In the genomic region with DNA sequence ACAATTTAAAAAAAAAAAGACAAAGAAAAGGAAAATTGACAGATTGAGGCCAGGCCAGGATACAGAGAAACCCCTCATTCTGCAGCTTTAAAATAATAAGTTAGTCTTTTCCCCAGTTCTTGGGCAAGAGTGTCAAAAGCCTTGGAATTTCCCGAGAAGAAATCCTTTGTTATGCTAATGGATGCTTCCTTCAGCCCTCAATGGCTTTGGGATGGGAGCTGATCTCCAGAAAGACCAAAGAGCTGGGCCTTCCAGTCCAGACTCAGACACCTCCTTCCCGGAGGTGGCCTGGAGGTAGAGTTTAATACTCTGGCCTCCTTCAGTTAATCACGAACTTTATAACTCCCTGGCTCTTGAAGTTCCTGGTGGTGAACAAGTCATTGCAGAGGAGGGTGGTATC, we compare ENCODE assay signal across 20 mouse cellular contexts. TPM values are rescaled to one million over a fixed set of nuclear protein-coding genes. Genes with fewer than 3 reads are reported as not detected.
DNase-seq lines count a peak whose midpoint lies in the region; ATAC-seq and TF ChIP-seq lines count a peak whose summit lies in the region.
"Had no signal": no experiment of that assay in that cellular context is flagged by ENCODE, and none has a peak within 500 bp of the region (broad histone marks: within the 10 kb centered on the region; RNA-seq: fewer than 3 reads in every experiment).

No protein-coding gene starts in this region.

- DNase-seq in embryonic facial prominence, embryonic 10.5 days (ENCODE audit: low spot score): no peak
- no peak for DNase-seq in layer of hippocampus, adult 2 months (ENCODE audit: low spot score in 2 of 2)
- no peak for DNase-seq in layer of hippocampus, adult 9-11 months
- DNase-seq in ZHBTc4 (ENCODE audit: low read depth, low spot score): peak; percentile 89
- no peak for DNase-seq in ovary, postnatal 10 days (ENCODE audit: low spot score)
- DNase-seq: thymus, postnatal 14 days had no signal

- H3K9me3 ChIP-seq in embryonic facial prominence, embryonic 13.5 days: no peaks in the 10 kb centered on the region
- no peaks in the 10 kb centered on the region for H3K9me3 ChIP-seq in embryonic facial prominence, embryonic 10.5 days
- no peaks in the 10 kb centered on the region for H3K9me3 ChIP-seq in limb, embryonic 15.5 days
- H3K9me3 ChIP-seq: G1E had no signal

- H3K4me3 ChIP-seq in embryonic facial prominence, embryonic 13.5 days: no peak overlapping the region
- H3K4me3 ChIP-seq in embryonic facial prominence, embryonic 10.5 days: no peak overlapping the region
- H3K4me3 ChIP-seq in layer of hippocampus, adult 2 months: no peak overlapping the region
- H3K4me3 ChIP-seq in limb, embryonic 15.5 days: no peak overlapping the region

- H3K27me3 ChIP-seq in embryonic facial prominence, embryonic 13.5 days: no peaks in the 10 kb centered on the region
- H3K27me3 ChIP-seq in embryonic facial prominence, embryonic 10.5 days (replicated peaks; ENCODE audit: low read depth, poor library complexity, severe bottlenecking): 0 out of 2 replicates have a peak, but pooled peaks cover 4% of the 10 kb centered on the region
- H3K27me3 ChIP-seq in limb, embryonic 15.5 days: no peaks in the 10 kb centered on the region

- 22% methylated on average over 3 of the region's 3 CpGs for WGBS in embryonic facial prominence, embryonic 13.5 days
- 19% methylated on average over 3 of the region's 3 CpGs for WGBS in embryonic facial prominence, embryonic 10.5 days
- WGBS in limb, embryonic 15.5 days: 13% methylated on average over 3 of the region's 3 CpGs

- H3K27ac ChIP-seq in embryonic facial prominence, embryonic 13.5 days: peak overlapping the region; percentile 80
- no peak overlapping the region for H3K27ac ChIP-seq in embryonic facial prominence, embryonic 10.5 days (replicated peaks)
- H3K27ac ChIP-seq in layer of hippocampus, adult 2 months: peak overlapping the region; percentile 58; the same call in 1 of the 2 replicates
- H3K27ac ChIP-seq in limb, embryonic 15.5 days: peak overlapping the region; percentile 51; the same call in 1 of the 2 replicates

- peaks cover 38% of the 10 kb centered on the region for H3K4me1 ChIP-seq in embryonic facial prominence, embryonic 13.5 days
- H3K4me1 ChIP-seq in embryonic facial prominence, embryonic 10.5 days: peaks cover 34% of the 10 kb centered on the region
- H3K4me1 ChIP-seq in limb, embryonic 15.5 days: peaks cover 50% of the 10 kb centered on the region

- H3K4me2 ChIP-seq in embryonic facial prominence, embryonic 13.5 days: no peak overlapping the region
- H3K4me2 ChIP-seq in limb, embryonic 15.5 days: no peak overlapping the region
- H3K4me2 ChIP-seq: lung, embryonic 14.5 days had no signal

- no peaks in the 10 kb centered on the region for H3K36me3 ChIP-seq in embryonic facial prominence, embryonic 13.5 days
- no peaks in the 10 kb centered on the region for H3K36me3 ChIP-seq in embryonic facial prominence, embryonic 10.5 days (replicated peaks)
- H3K36me3 ChIP-seq in limb, embryonic 15.5 days: no peaks in the 10 kb centered on the region
- H3K36me3 ChIP-seq: G1E had no signal

- TF ChIP-seq CTCF in layer of hippocampus, adult 2 months (conservative IDR thresholded peaks at IDR 0.05): no peak

- no peak for ATAC-seq in embryonic facial prominence, embryonic 13.5 days (ENCODE audit: insufficient number of reproducible peaks, insufficient read depth, low FRiP score, low TSS enrichment, low read depth)
- ATAC-seq in limb, embryonic 15.5 days (ENCODE audit: insufficient number of reproducible peaks, low FRiP score, low TSS enrichment, low read depth): no peak
- no peak for ATAC-seq in erythroid progenitor cell, adult 5-6 weeks (replicated peaks; ENCODE audit: low FRiP score, poor library complexity, severe bottlenecking)

- H3K9ac ChIP-seq in embryonic facial prominence, embryonic 13.5 days: no peak overlapping the region
- H3K9ac ChIP-seq in limb, embryonic 15.5 days: no peak overlapping the region
- H3K9ac ChIP-seq: lung, embryonic 14.5 days had no signal

RNA-seq across cellular contexts. Expression of gene Lrrc74a, which starts 36.8 kb away (rescaled TPM):
- not detected in 2 replicates for polyA plus RNA-seq in embryonic facial prominence, embryonic 13.5 days (2015; fragmentation: Nextera tagmentation; extraction: Ambion mirVana)
- not detected in 2 replicates for polyA plus RNA-seq in embryonic facial prominence, embryonic 10.5 days (2016; fragmentation: Nextera tagmentation; extraction: Ambion mirVana)
- total RNA-seq in layer of hippocampus, adult 2 months (2021): not detected
- not detected in 2 replicates for polyA plus RNA-seq in limb, embryonic 15.5 days (2015; fragmentation: Nextera tagmentation; extraction: Ambion mirVana)
- total RNA-seq in erythroid progenitor cell, adult 5-6 weeks (2015; ENCODE audit: low replicate concordance): not detected in 2 replicates
- total RNA-seq in erythroid progenitor cell, adult 5-6 weeks (2017; ENCODE audit: low replicate concordance): not detected in 2 replicates
- total RNA-seq: granulocyte monocyte progenitor cell, adult 5-6 weeks; hematopoietic stem cell, adult 5-6 weeks; layer of hippocampus, postnatal 10 days; megakaryocyte-erythroid progenitor cell, adult 5-6 weeks; neutrophil, adult 5-6 weeks had no signal
- polyA plus RNA-seq: brain, embryonic 14.5 days; frontal cortex, adult 2 months; G1E; kidney, embryonic 16.5 days; limb, embryonic 11.5 days; lung, embryonic 14.5 days had no signal

RNA-seq across cellular contexts. Expression of gene Angel1, which starts 44.7 kb away (rescaled TPM):
- 9.8 and 10.9 TPM in 2 replicates for polyA plus RNA-seq in embryonic facial prominence, embryonic 13.5 days (2015; fragmentation: Nextera tagmentation; extraction: Ambion mirVana)
- 14.3 and 15.5 TPM in 2 replicates for polyA plus RNA-seq in embryonic facial prominence, embryonic 10.5 days (2016; fragmentation: Nextera tagmentation; extraction: Ambion mirVana)
- total RNA-seq in layer of hippocampus, adult 2 months (2021): 1 to 10 TPM; 5.6 to 5.8 TPM
- 9.6 and 10.3 TPM in 2 replicates for polyA plus RNA-seq in limb, embryonic 15.5 days (2015; fragmentation: Nextera tagmentation; extraction: Ambion mirVana)
- not detected in 2 replicates for total RNA-seq in erythroid progenitor cell, adult 5-6 weeks (2015; ENCODE audit: low replicate concordance)
- total RNA-seq in erythroid progenitor cell, adult 5-6 weeks (2017; ENCODE audit: low replicate concordance): not detected in 2 replicates
